Mouse (Mus musculus): ENCODE measurements around the gene Gba2. TPM values are rescaled to one million over a fixed set of nuclear protein-coding genes. Genes with fewer than 3 reads are reported as not detected.

The Gba2 gene
- polyA plus RNA-seq (2015; fragmentation: Nextera tagmentation; extraction: Ambion mirVana) = 48.6 and 54.6 TPM in 2 replicates

GRCm38 (mm10) chr4:43578376-43579204, at the start of gene Gba2, which contains the start of gene Rgp1:
Gba2 (minus strand) TSS chr4:43578873.
Rgp1 (plus strand) TSS chr4:43578715.

GRCm38 (mm10) chr4:43584444-43585416, 6.1 kb upstream of the Gba2 start, which contains the start of gene Msmp:
Msmp (minus strand) TSS chr4:43584494.

GRCm38 (mm10) chr4:43561997-43562768, 16.5 kb downstream of the Gba2 start, which contains the start of the genes Creb3 and Tln1:
Creb3 (plus strand) TSS chr4:43562332.
Tln1 (minus strand) TSS chr4:43562691.

Other genes starting within 250 kb of the Gba2 start
- 59.5 and 73.1 TPM in 2 replicates for gene Rusc2, start 196.9 kb downstream of the Gba2 start, polyA plus RNA-seq (2015; fragmentation: Nextera tagmentation; extraction: Ambion mirVana)
- 3.3 and 4.0 TPM in 2 replicates for gene Fam166b, start 149.7 kb downstream of the Gba2 start, polyA plus RNA-seq (2015; fragmentation: Nextera tagmentation; extraction: Ambion mirVana)
- 23.4 and 24.1 TPM in 2 replicates for gene Tesk1, start 136.9 kb downstream of the Gba2 start, polyA plus RNA-seq (2015; fragmentation: Nextera tagmentation; extraction: Ambion mirVana)
- 3.3 and 5.4 TPM in 2 replicates for gene Cd72, start 124.2 kb downstream of the Gba2 start, polyA plus RNA-seq (2015; fragmentation: Nextera tagmentation; extraction: Ambion mirVana)
- gene Sit1, start 95.1 kb downstream of the Gba2 start, polyA plus RNA-seq (2015; fragmentation: Nextera tagmentation; extraction: Ambion mirVana) = not detected in 2 replicates
- 110 and 113 TPM in 2 replicates for gene Ccdc107, start 86.0 kb downstream of the Gba2 start, polyA plus RNA-seq (2015; fragmentation: Nextera tagmentation; extraction: Ambion mirVana)
- 2.9 and 3.9 TPM in 2 replicates for gene Arhgef39, start 79.2 kb downstream of the Gba2 start, polyA plus RNA-seq (2015; fragmentation: Nextera tagmentation; extraction: Ambion mirVana)
- gene Car9, start 71.9 kb downstream of the Gba2 start, polyA plus RNA-seq (2015; fragmentation: Nextera tagmentation; extraction: Ambion mirVana) = 0.23 and 0.37 TPM in 2 replicates
- gene Tpm2, start 55.1 kb downstream of the Gba2 start, polyA plus RNA-seq (2015; fragmentation: Nextera tagmentation; extraction: Ambion mirVana) = 10.8 and 12.2 TPM in 2 replicates
- 77.3 and 93.8 TPM in 2 replicates for gene Creb3, start 16.5 kb downstream of the Gba2 start, polyA plus RNA-seq (2015; fragmentation: Nextera tagmentation; extraction: Ambion mirVana)
- gene Tln1, start 16.2 kb downstream of the Gba2 start, polyA plus RNA-seq (2015; fragmentation: Nextera tagmentation; extraction: Ambion mirVana) = 75.4 and 77.1 TPM in 2 replicates
- 12.9 and 14.9 TPM in 2 replicates for gene Rgp1, start 158 bp downstream of the Gba2 start, polyA plus RNA-seq (2015; fragmentation: Nextera tagmentation; extraction: Ambion mirVana)
- 0.38 and 2.0 TPM in 2 replicates for gene Msmp, start 5.6 kb upstream of the Gba2 start, polyA plus RNA-seq (2015; fragmentation: Nextera tagmentation; extraction: Ambion mirVana)
- gene Npr2, start 53.1 kb upstream of the Gba2 start, polyA plus RNA-seq (2015; fragmentation: Nextera tagmentation; extraction: Ambion mirVana) = 10.6 and 12.2 TPM in 2 replicates
- gene Spag8, start 74.7 kb upstream of the Gba2 start, polyA plus RNA-seq (2015; fragmentation: Nextera tagmentation; extraction: Ambion mirVana) = 5.6 and 5.7 TPM in 2 replicates
- 88.3 and 108 TPM in 2 replicates for gene Hint2, start 77.6 kb upstream of the Gba2 start, polyA plus RNA-seq (2015; fragmentation: Nextera tagmentation; extraction: Ambion mirVana)
- gene Tmem8b, start 90.1 kb upstream of the Gba2 start, polyA plus RNA-seq (2015; fragmentation: Nextera tagmentation; extraction: Ambion mirVana) = 10.1 and 10.2 TPM in 2 replicates
- gene Fam221b, start 90.3 kb upstream of the Gba2 start, polyA plus RNA-seq (2015; fragmentation: Nextera tagmentation; extraction: Ambion mirVana) = 1.6 and 2.0 TPM in 2 replicates
- gene Olfr70, start 121.9 kb upstream of the Gba2 start, polyA plus RNA-seq (2015; fragmentation: Nextera tagmentation; extraction: Ambion mirVana) = not detected in 2 replicates
- not detected in 2 replicates for gene Olfr71, start 131.4 kb upstream of the Gba2 start, polyA plus RNA-seq (2015; fragmentation: Nextera tagmentation; extraction: Ambion mirVana)
- gene Hrct1, start 148.3 kb upstream of the Gba2 start, polyA plus RNA-seq (2015; fragmentation: Nextera tagmentation; extraction: Ambion mirVana) = 1.1 and 1.3 TPM in 2 replicates
- 0.14 and 0.17 TPM in 2 replicates for gene Spaar, start 151.2 kb upstream of the Gba2 start, polyA plus RNA-seq (2015; fragmentation: Nextera tagmentation; extraction: Ambion mirVana)
- gene Olfr159, start 192.1 kb upstream of the Gba2 start, polyA plus RNA-seq (2015; fragmentation: Nextera tagmentation; extraction: Ambion mirVana) = not detected in 2 replicates
- not detected in 2 replicates for gene Olfr156, start 245.0 kb upstream of the Gba2 start, polyA plus RNA-seq (2015; fragmentation: Nextera tagmentation; extraction: Ambion mirVana)

Measured in neural tube, postnatal 0 days (tissue).